Mouse (Mus musculus): ENCODE measurements around the gene Gch1.

- TF ChIP-seq GATA1 (IDR thresholded peaks at IDR 0.05; ENCODE audit: borderline replicate concordance, low read length) = no peak
- no peak for TF ChIP-seq FLI1 (IDR thresholded peaks at IDR 0.05; ENCODE audit: low read length)
These were observed 13.0 kb downstream of the Gch1 start for GRCm38 (mm10) chr14:47176226-47176625.
